Mouse (Mus musculus): ENCODE measurements at regions not wholly inside any gene's neighbourhood (a gene's known extent, or its start where the extent isn't known, plus 50 kb on each side); places are given as distances from the start of the nearest gene placed in this dataset.

DNA sequence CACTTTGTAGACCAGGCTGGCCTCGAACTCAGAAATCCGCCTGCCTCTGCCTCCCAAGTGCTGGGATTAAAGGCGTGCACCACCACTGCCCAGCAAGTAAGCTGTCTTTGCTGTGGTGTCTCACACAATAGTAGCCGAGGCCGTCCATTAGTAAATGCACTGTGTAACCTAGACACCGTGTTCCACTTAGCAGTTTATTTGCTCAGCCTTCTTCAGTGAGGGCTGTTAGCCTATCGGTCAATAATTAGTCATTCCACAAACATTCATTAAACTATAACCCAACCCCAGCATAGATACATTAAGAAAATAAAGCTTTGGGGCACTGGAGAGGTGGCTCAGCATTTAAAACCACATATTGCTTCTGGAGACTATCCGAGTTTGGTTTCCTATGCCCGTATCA lies 102.0 kb downstream of the Rplp1 start:
- TF ChIP-seq CTCF (IDR thresholded peaks at IDR 0.05; ENCODE audit: low read depth) (no peak), EP300 (IDR thresholded peaks at IDR 0.05; ENCODE audit: low read depth) (no peak)
